Mouse (Mus musculus): ENCODE data around the gene Acp2. TPM values are rescaled to one million over a fixed set of nuclear protein-coding genes. Genes with fewer than 3 reads are reported as not detected.
A peak's percentile ranks its signal among the peaks of the same experiment; 100 is the strongest.

Acp2 gene
- total RNA-seq (2021) = 10 to 100 TPM; 49.5 TPM
- long read RNA-seq, experiment 1, full-length matches to known transcripts = 23 of 38 reads
- long read RNA-seq, experiment 1, partial matches to known transcripts = 8 of 38 reads
- long read RNA-seq, experiment 1, other reads (novel, unspliced or antisense) = 7 of 38 reads
- long read RNA-seq, experiment 2, full-length matches to known transcripts = 10 of 21 reads
- long read RNA-seq, experiment 2, partial matches to known transcripts = 9 of 21 reads
- long read RNA-seq, experiment 2, other reads (novel, unspliced or antisense) = 2 of 21 reads

GRCm38 (mm10) chr2:91202222-91202971, at the start of gene Acp2, which contains the start of gene Nr1h3:
Acp2 (plus strand) TSS chr2:91202885.
Nr1h3 (minus strand) TSS chr2:91202834.
- peak; percentile 92 to 97 for DNase-seq (ENCODE audit: low spot score in 2 of 2)

GRCm38 (mm10) chr2:91152885-91153377, 49.8 kb upstream of the Acp2 start:
- DNase-seq (ENCODE audit: low spot score in 2 of 2) = no peak

- DNase-seq (ENCODE audit: low spot score in 2 of 2) = no peak
Observed at GRCm38 (mm10) chr2:91154091-91154490, 48.6 kb upstream of the Acp2 start.

GRCm38 (mm10) chr2:91157002-91157752, 45.5 kb upstream of the Acp2 start:
- no peak for DNase-seq (ENCODE audit: low spot score in 2 of 2)

GRCm38 (mm10) chr2:91160591-91160990, 42.1 kb upstream of the Acp2 start:
- DNase-seq (ENCODE audit: low spot score in 2 of 2) = no peak

- DNase-seq (ENCODE audit: low spot score in 2 of 2) = no peak
Observed at GRCm38 (mm10) chr2:91162952-91163351, 39.7 kb upstream of the Acp2 start.

DNA sequence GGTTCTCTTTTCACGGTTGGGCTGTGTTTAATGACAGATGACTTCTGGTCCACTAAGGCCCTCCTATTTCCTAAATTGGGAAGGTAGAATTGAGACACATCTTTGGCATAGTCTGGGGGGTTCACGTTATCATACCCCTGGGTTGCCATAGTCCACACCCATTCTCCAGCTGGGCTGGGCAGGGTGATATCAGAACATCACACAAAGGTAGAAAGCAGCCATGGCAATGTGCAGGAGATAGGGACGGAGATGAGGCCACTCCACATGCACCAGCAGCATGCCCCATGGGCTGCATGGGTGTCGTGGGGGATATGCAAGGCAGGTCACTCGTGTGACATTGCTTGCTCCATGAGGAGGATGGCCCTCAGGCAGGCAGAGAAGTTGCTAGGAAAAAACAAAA, 39.2 kb upstream of the Acp2 start:
- no peak for DNase-seq (ENCODE audit: low spot score in 2 of 2)

DNA sequence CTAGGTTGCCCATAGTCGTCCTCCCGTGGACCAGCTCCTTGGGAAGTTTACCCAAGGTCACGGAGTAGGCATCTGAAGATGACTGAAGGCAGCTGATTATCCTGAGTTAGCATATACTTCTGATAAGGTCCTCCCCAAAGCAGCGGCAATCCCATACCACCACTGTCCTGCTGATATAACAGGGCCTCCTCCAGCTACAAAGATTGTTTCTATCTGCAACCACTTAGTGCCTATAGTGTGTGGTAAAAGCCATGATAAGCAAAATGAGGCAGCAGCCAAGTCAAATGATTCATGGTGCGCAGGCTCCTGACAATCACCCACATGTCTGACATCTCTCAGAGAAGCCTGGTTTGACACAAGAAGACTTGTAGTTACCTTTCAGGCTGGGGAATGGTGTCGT, 37.7 kb upstream of the Acp2 start:
- no peak for DNase-seq (ENCODE audit: low spot score in 2 of 2)

GRCm38 (mm10) chr2:91167629-91168028, 35.1 kb upstream of the Acp2 start:
- DNase-seq (ENCODE audit: low spot score in 2 of 2) = no peak

DNA sequence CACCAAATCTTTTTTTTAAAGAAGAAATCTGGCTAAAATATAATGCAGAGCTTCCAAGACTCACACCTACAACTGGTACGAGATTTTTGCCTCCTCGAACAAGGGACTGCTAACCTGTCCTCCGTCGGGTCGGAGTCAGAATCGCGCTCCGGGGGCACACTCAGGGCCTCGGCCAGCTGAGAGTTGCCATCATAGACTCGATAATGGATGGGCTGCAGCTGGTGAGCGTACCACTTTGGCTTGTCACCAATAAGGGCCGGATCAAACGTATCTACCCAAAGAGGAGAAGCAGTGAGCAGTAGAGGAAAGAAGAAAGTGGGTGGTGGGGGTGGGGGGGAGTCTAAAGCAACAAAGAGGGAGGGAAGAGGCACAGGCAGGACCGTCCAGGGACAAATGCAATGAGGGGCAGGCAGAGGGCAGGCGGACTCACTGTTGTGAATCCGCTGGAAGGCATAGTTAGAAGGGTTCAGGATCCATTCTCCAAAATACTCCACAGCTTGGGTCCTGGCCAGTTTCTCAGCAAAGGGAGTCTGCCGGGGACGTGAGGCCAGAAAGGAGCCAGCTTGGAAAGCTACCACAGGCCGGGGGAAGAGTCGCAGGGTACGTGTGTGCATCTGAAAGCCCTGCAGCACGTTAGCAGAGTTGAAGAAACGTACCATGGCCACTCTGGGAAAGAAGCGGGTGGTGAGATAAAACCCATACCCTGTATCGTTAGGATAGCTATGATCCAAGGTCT, 32.9 kb upstream of the Acp2 start:
- DNase-seq (ENCODE audit: low spot score in 2 of 2) = no peak

- no peak for DNase-seq (ENCODE audit: low spot score in 2 of 2)
Observed at GRCm38 (mm10) chr2:91175490-91175889, 27.2 kb upstream of the Acp2 start.

GRCm38 (mm10) chr2:91176234-91176633, 26.5 kb upstream of the Acp2 start:
- no peak for DNase-seq (ENCODE audit: low spot score in 2 of 2)

GRCm38 (mm10) chr2:91179825-91180224, 22.9 kb upstream of the Acp2 start:
- no peak for DNase-seq (ENCODE audit: low spot score in 2 of 2)

DNA sequence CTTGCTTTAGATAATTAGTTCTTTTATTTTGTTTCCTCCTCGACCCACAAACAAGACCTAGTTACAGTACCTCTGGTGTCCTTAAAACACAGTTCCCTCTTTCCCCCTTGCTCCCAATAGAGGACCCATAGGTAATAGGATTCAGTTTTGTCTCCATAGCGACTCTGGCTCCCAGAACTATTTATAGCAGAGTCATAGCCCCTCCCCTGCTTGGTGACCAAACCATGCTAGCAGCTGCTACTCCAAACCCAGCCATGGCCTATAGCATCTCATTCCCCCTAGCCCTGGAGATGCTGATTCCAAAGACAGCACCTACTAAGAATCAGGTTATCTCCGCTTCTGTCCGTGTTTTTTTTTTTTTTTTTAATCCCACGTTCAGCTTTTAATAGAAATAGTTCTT, 22.0 kb upstream of the Acp2 start:
- no peak for DNase-seq (ENCODE audit: low spot score in 2 of 2)

DNA sequence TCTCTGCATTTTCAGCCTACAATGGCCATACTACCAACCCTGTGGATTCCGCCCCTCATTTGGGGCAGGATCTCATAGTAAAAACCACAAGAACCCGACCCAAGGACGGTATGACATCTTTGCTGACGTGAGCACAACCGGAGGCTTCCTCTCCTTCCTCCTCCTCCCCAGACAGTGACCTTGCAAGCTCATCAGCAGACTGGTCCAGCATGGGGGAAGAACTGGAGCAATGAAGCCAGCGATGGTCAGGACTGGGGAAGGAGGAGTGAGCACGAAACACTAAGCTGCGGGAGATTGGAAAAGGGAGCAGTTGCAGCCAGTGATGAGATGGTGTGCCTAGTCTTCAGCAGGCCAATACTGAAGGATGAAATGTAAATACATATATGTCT, 20.7 kb upstream of the Acp2 start:
- DNase-seq (ENCODE audit: low spot score in 2 of 2) = no peak

DNA sequence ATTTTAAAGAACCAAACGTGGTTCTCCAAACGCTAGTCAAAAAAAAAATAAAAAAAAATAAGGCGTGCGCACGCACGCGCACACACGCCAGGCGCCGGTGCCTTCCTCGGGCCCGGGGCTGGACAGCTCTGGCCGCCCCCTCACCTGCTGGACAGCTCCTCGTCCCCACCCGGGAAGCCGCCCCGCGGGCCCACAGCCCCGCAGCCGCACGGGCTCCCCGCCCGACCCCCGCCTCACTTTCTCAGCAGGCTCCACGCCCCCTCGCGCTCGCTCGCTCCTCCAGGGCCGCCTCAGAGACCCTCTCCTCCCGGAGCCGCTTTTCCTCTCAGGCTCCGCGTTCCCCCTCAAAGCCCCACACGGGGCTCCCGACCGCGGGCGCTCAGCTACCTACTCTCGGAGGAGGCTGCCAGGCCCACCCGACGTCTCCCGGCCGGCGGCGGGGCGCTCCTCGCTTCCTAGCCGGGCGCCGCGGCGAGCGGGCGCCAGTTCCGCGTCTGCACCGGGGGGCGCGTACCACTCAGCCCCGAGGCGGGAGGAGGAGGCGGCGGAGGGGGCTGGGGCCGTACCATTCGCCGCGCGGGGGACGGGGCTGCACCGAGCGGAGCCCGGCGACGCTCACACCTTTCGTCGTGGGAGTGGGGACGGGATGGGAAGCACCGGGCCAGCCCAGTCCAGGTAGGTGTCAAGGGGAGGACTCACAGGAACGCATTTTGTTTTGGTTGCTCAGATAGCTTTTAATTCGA, 20.1 kb upstream of the Acp2 start:
- peak; percentile 86 to 91 for DNase-seq (ENCODE audit: low spot score in 2 of 2)

DNA sequence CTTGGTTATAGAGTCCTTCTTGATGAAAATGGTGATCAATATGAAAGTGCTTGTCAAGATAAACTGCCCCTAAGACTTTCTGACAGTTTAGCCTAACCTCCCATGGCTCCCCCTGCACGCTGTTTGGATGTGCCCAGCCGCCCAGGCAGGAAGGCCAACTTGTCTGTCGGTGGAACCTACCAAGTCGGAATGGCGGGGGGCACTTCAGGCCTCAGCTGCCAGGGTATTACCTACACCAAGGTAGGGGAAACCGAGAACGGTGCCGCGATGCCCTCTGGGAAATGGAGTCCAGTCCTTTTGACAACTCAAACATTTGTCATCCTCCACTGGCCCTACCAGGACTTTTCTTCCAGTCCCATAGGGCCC, 19.6 kb upstream of the Acp2 start:
- DNase-seq (ENCODE audit: low spot score in 2 of 2) = peak; percentile 97 to 99

DNA sequence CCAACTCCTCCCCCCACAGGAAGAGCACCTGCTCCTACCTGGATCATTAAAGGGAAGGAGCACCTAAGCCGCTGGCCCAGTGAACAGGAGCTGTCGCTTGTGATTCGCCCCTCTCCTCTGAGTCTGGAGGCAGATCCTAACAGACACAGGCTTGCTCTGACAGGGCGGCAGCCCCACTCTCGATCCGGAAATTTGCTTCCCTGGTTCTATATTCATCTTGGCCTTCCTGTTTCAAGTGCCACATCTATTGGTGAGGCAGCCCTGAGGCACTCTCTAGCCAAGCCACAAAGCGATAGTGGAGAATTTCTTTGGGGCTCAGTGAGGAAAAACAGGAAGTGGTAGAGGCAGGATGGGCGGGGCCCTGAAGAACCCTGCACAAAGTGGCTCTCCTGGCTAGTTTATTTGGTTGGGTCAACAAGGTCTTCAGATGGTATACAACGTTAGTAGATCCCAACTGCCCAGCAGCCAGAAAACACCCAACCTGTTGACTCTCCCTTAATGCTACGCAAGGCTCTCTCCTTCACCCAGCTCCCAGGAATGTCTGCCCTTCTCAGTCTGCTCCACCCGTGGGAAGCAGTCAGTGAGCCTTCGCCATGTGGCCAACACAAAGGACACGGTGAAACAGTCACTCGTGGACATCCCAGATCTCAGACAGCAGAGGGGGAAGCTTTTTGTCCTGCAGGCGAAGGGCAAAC, 18.8 kb upstream of the Acp2 start, which contains the start of gene Madd:
TSS of gene Madd (minus strand) at position 127 of the 695 bp plus-strand sequence.
- DNase-seq (ENCODE audit: low spot score in 2 of 2) = no peak

DNA sequence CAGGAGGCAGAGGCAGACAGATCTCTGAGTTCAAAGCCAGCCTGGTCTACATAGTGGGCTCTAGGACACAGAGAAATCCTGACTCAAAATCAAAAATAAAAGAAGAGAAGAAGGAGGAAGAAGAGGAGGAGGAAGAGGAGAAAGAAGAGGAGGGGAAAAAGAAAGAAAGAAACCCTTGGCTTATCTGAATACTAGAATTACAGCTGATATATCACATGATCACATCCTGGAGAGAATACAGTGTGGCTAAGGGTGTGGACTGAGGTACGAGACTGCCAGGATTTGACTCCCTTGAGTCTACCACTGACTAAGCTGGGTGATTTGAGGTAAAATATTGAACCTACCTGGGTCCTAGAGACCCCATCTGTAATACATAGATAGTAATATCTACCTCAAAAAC, 16.5 kb upstream of the Acp2 start:
- DNase-seq (ENCODE audit: low spot score in 2 of 2) = no peak

GRCm38 (mm10) chr2:91187431-91187830, 15.3 kb upstream of the Acp2 start:
- DNase-seq (ENCODE audit: low spot score in 2 of 2) = peak; percentile 42 to 57
